Mouse (Mus musculus): ENCODE results near the gene Tbcc. TPM values are rescaled to one million over a fixed set of nuclear protein-coding genes. Genes with fewer than 3 reads are reported as not detected.

Gene Tbcc
- polyA plus RNA-seq, 1 experiment: 2.2 TPM

DNA sequence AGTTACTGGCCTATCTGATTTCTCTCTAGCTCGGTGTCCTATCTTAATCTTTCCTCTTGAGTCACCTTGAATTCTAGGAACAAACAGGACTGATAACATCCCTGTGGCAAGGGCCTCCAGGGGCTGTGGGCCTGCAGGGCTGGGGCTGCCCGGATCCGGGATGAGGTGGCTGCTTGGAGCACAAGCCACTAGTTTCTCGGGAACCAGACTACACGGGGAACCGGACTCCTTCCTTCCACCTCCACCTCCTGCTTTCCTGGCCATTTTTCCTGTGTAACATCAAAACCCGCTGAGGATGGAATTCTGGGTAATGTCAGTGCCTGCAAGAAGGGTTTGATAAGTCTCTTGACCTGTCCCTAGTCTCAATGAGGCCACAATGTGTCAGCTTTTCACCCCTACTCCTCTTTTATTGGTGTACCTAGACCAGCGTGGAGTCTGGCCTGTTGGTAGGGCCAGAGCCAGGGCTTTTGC is 35.8 kb upstream of the Tbcc start:
- H3K36me3 ChIP-seq (ENCODE audit: control insufficient read depth): peaks cover 20% of the 10 kb centered on the region
- TF ChIP-seq GATA1 (IDR thresholded peaks at IDR 0.05; ENCODE audit: low read length): no peak
- TF ChIP-seq TAL1 (IDR thresholded peaks at IDR 0.05; ENCODE audit: low read length): no peak
- H3K27me3 ChIP-seq (ENCODE audit: control insufficient read depth): no peaks in the 10 kb centered on the region
- peaks cover 50% of the 10 kb centered on the region for H3K4me1 ChIP-seq (ENCODE audit: control insufficient read depth)
- H3K9me3 ChIP-seq (ENCODE audit: control insufficient read depth, low read length): no peaks in the 10 kb centered on the region
- H3K4me3 ChIP-seq (replicated peaks): peak overlapping the region; percentile 28

GRCm38 (mm10) chr17:46855328-46856106 is 35.0 kb upstream of the Tbcc start:
- Histone ChIP-seq H3K9me3 (ENCODE audit: control insufficient read depth, low read length) (no peaks in the 10 kb centered on the region), H3K4me1 (ENCODE audit: control insufficient read depth) (peaks cover 49% of the 10 kb centered on the region), H3K4me3 (replicated peaks) (peak overlapping the region; percentile 77), H3K27me3 (ENCODE audit: control insufficient read depth) (no peaks in the 10 kb centered on the region), H3K36me3 (ENCODE audit: control insufficient read depth) (peaks cover 19% of the 10 kb centered on the region)
- TF ChIP-seq TAL1 (IDR thresholded peaks at IDR 0.05; ENCODE audit: low read length) (no peak), GATA1 (IDR thresholded peaks at IDR 0.05; ENCODE audit: low read length) (no peak)

GRCm38 (mm10) chr17:46856107-46856388 is 34.4 kb upstream of the Tbcc start:
- Histone ChIP-seq H3K36me3 (ENCODE audit: control insufficient read depth) (peaks cover 16% of the 10 kb centered on the region), H3K4me1 (ENCODE audit: control insufficient read depth) (peaks cover 47% of the 10 kb centered on the region), H3K9me3 (ENCODE audit: control insufficient read depth, low read length) (no peaks in the 10 kb centered on the region), H3K27me3 (ENCODE audit: control insufficient read depth) (no peaks in the 10 kb centered on the region), H3K4me3 (replicated peaks) (peak overlapping the region; percentile 77)
- TF ChIP-seq TAL1 (IDR thresholded peaks at IDR 0.05; ENCODE audit: low read length) (no peak), GATA1 (IDR thresholded peaks at IDR 0.05; ENCODE audit: low read length) (no peak)

- H3K36me3 ChIP-seq (ENCODE audit: control insufficient read depth): peaks cover 13% of the 10 kb centered on the region
- H3K9me3 ChIP-seq (ENCODE audit: control insufficient read depth, low read length): no peaks in the 10 kb centered on the region
- no peak for TF ChIP-seq TAL1 (IDR thresholded peaks at IDR 0.05; ENCODE audit: low read length)
- TF ChIP-seq GATA1 (IDR thresholded peaks at IDR 0.05; ENCODE audit: low read length): no peak
- no peaks in the 10 kb centered on the region for H3K27me3 ChIP-seq (ENCODE audit: control insufficient read depth)
- H3K4me3 ChIP-seq (replicated peaks): peak overlapping the region; percentile 77
- H3K4me1 ChIP-seq (ENCODE audit: control insufficient read depth): peaks cover 45% of the 10 kb centered on the region
Observed at GRCm38 (mm10) chr17:46856471-46857360, 33.8 kb upstream of the Tbcc start.

DNA sequence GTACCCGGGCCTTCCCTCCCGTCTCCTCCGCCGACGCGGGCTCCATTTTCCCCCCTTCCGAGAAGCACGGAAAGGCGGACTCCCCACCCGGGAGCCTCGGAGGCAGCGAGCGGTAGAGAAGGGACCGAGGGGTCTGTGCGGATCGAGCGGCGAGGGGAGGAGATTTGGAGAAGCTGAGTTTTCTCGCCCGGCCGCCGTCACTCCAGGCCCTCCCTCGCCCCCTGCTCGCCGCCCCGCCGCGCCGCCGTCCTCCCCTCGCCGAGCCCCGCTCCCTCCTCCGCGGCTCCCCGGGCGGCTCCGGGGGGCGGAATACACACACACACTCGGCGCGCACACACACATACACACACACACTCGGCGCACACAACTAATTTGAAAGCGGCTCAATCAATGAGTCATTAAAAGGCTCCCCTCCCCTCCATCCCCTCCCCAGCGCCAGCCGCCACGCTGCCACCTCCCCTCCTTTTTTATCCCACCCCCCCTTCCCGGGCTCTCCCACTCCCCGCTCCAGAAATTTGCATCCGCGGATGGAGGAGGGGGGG is 33.1 kb upstream of the Tbcc start:
- TF ChIP-seq TAL1 (IDR thresholded peaks at IDR 0.05; ENCODE audit: low read length) (no peak), GATA1 (IDR thresholded peaks at IDR 0.05; ENCODE audit: low read length) (no peak)
- peaks cover 13% of the 10 kb centered on the region for H3K36me3 ChIP-seq (ENCODE audit: control insufficient read depth)
- peak overlapping the region; percentile 77 for H3K4me3 ChIP-seq (replicated peaks)

DNA sequence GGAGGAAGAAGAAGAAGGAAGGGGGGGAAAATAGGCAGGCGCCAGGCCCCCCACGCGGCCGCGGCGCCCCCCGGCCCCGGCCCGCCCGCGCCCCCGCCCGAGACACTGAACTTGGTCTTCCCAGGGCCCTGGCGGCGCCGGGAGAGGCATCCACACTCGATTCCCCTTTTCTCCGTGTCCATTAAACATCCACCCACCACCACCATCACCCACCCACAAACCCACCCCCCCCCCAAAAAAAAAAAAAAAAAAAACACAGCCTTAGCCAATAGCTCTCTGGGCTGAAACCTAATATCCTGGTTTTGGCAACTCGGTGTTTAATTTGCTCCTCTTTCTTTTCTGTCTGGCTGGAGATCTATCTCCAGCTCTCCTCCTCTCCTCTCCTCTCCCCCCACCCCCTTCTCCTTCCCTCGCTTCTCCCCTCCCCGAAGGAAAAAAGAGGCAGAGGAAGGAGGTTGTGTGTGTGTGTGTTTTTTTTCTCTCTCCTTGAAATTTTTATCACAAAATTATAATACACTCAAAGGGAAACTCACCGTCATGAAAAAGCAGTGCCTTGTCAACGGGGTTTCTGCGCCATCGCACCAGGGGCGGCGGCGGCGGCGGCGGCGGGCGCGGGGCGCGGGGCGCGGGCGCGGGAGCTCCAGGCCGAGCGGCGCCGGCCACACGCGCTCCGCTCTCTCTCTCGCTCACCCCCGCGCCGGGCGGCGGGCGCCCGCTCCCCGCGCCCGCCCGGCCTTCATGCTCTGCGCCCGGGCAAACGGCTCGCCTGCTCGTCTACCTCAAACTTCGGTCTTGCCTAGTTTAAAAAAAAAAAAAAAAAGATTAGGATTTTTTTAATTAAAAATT is 32.4 kb upstream of the Tbcc start, which contains the start of gene Bicral:
Gene Bicral (minus strand): TSS at position 580 of the 846 bp plus-strand sequence.
- TF ChIP-seq TAL1 (IDR thresholded peaks at IDR 0.05; ENCODE audit: low read length) (no peak), GATA1 (IDR thresholded peaks at IDR 0.05; ENCODE audit: low read length) (no peak)
- Histone ChIP-seq H3K4me3 (replicated peaks) (peak within 1 kb of the TSS; percentile 77), H3K4me1 (ENCODE audit: control insufficient read depth) (peaks cover 40% of the 10 kb centered on the region), H3K9me3 (ENCODE audit: control insufficient read depth, low read length) (no peaks in the 10 kb centered on the region), H3K27me3 (ENCODE audit: control insufficient read depth) (no peaks in the 10 kb centered on the region), H3K36me3 (ENCODE audit: control insufficient read depth) (peaks cover 10% of the 10 kb centered on the region)

More for the DNA sequence above, 33.1 kb upstream of the Tbcc start:
- Histone ChIP-seq H3K27me3 (ENCODE audit: control insufficient read depth) (no peaks in the 10 kb centered on the region), H3K4me1 (ENCODE audit: control insufficient read depth) (peaks cover 45% of the 10 kb centered on the region), H3K9me3 (ENCODE audit: control insufficient read depth, low read length) (no peaks in the 10 kb centered on the region)

DNA sequence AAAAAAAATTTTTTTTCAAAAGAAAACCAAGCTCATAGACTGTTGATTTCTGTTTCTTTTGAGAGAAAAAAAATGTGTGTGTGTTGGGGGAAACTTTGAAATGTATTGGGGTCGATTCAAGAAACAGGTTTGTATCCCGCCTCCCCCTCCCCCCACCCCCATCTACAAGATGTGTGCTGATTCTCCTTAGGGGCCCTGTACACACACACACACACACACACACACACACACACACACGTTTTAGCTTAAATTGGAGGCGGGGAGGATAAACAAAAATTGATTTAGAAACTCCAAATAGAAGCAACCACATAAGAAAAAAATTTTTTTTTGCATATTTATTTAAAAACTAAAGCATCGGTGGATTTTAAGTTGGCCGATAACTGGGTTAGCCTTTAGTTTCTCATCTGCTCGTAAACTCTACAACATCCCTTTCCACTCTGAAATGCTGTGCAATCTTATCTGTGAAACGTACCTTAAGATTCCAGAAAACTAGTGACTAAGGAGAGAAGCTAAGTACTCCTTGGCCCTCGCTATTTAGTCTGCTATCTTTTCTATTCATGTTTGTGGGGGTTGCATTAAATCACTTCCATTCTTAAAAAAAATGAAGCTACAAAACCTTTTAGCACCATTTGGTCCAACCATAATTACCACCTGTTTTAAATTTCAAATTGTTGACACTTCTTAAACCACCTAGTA is 31.6 kb upstream of the Tbcc start:
- Histone ChIP-seq H3K4me3 (replicated peaks) (peak overlapping the region; percentile 77), H3K36me3 (ENCODE audit: control insufficient read depth) (peaks cover 7% of the 10 kb centered on the region), H3K4me1 (ENCODE audit: control insufficient read depth) (peaks cover 34% of the 10 kb centered on the region), H3K9me3 (ENCODE audit: control insufficient read depth, low read length) (no peaks in the 10 kb centered on the region), H3K27me3 (ENCODE audit: control insufficient read depth) (no peaks in the 10 kb centered on the region)
- TF ChIP-seq TAL1 (IDR thresholded peaks at IDR 0.05; ENCODE audit: low read length): no peak
- no peak for TF ChIP-seq GATA1 (IDR thresholded peaks at IDR 0.05; ENCODE audit: low read length)

GRCm38 (mm10) chr17:46860120-46860519 is 30.4 kb upstream of the Tbcc start:
- Histone ChIP-seq H3K36me3 (ENCODE audit: control insufficient read depth) (no peaks in the 10 kb centered on the region), H3K27me3 (ENCODE audit: control insufficient read depth) (no peaks in the 10 kb centered on the region), H3K4me1 (ENCODE audit: control insufficient read depth) (peaks cover 31% of the 10 kb centered on the region), H3K4me3 (replicated peaks) (no peak overlapping the region), H3K9me3 (ENCODE audit: control insufficient read depth, low read length) (no peaks in the 10 kb centered on the region)
- TF ChIP-seq TAL1 (IDR thresholded peaks at IDR 0.05; ENCODE audit: low read length) (no peak), GATA1 (IDR thresholded peaks at IDR 0.05; ENCODE audit: low read length) (no peak)
